Mouse (Mus musculus): Measurements from ENCODE around the gene Hdac9. TPM values are rescaled to one million over a fixed set of nuclear protein-coding genes. Genes with fewer than 3 reads are reported as not detected.

The Hdac9 gene
- polyA plus RNA-seq, 1 experiment = 0.06 TPM

DNA sequence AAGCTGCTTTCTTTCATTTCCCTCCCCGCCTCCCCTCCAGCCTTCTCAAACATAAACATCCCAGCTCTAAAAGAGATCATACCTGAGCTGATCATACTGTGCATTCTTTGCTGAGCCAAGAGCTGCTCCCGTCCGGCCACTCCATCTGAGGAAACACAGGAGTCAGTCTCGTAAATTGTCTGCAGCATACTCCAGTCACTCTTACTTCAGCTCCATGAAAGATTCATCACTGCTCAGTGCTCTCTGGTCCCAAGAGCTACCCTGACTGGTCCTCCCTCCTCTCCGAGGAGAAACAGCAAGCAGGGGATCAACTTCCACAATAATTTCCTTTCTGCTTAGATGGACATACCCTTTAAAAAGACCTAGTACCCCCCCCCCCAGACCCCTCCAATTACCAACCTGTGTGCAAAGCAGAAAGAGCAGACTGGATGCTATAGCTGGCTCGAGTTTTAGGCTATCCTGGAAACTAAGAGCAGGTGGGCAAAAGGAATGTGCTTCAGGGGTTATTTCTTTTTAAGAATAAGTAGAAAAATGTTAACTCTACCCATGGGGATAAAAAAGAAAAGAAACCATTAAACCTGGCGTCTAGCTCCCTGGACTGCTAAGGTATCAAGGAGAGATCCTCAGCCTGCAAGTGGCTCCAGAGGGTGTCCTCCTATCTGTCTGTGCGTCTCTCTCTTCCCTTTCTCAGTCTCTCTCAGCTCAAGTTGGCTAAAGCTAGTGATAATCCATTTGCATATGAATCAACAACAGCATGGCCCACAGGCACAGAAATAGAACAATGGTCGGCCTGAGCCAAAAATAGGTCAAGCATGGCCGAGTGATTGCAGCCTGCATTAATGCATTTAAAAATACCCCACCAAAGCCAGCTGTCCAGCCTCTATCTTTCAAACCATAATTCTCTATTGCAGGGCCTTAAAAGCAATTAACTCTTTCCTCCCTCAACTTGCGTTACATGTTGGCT is 388.4 kb downstream of the Hdac9 start:
- Histone ChIP-seq H3K4me3 (ENCODE audit: insufficient read depth, poor library complexity, severe bottlenecking) (no peak overlapping the region), H3K27me3 (ENCODE audit: control insufficient read depth, insufficient read depth, insufficient read length) (no peaks in the 10 kb centered on the region)

DNA sequence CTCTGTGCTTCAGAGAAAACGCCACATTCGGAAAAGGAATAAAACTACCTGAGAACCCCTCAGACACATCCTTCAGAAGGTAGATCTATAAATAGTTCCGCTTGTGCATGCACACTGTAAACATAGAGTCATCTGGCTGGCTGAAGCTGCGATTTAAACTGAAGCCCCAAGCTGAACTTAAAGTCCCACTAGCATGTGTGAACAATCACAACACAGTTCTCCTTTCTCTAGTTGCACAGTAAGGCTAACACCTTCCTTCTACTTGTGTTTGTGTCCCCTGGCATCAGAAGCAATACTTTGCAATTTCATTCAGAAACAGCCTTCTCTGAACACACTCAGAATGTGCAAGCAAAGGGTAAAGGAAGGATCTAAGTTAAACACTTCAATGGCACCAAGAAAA is 389.1 kb downstream of the Hdac9 start:
- H3K79me2 ChIP-seq (ENCODE audit: control insufficient read depth, insufficient read depth) = no peaks in the 10 kb centered on the region
- no peak overlapping the region for H3K4me3 ChIP-seq (ENCODE audit: insufficient read depth, poor library complexity, severe bottlenecking)
- H3K36me3 ChIP-seq (ENCODE audit: control insufficient read depth, insufficient read depth) = no peaks in the 10 kb centered on the region
- TF ChIP-seq MYOG (IDR thresholded peaks at IDR 0.05; ENCODE audit: control insufficient read depth, extremely low read depth, insufficient read length) = no peak
- TF ChIP-seq USF1 (IDR thresholded peaks at IDR 0.05; ENCODE audit: low read depth) = no peak
- no peak for TF ChIP-seq CEBPB (IDR thresholded peaks at IDR 0.05; ENCODE audit: low read depth)
- TF ChIP-seq CTCF (IDR thresholded peaks at IDR 0.05; ENCODE audit: control insufficient read depth, insufficient read depth, insufficient read length) = no peak
- no peak for TF ChIP-seq FOSL1 (IDR thresholded peaks at IDR 0.05; ENCODE audit: insufficient read depth, low read length, poor library complexity, severe bottlenecking)
- no peak for TF ChIP-seq MYOD1 (IDR thresholded peaks at IDR 0.05; ENCODE audit: control insufficient read depth, insufficient read length, low read depth)
- TF ChIP-seq MAX (IDR thresholded peaks at IDR 0.05) = no peak
- H3K27me3 ChIP-seq (ENCODE audit: control insufficient read depth, insufficient read depth, insufficient read length) = no peaks in the 10 kb centered on the region
- no peak overlapping the region for H3ac ChIP-seq (ENCODE audit: control insufficient read depth, insufficient read length, low read depth)
- H3K79me3 ChIP-seq (ENCODE audit: low read depth) = no peaks in the 10 kb centered on the region

More for the DNA sequence above, 388.4 kb downstream of the Hdac9 start:
- TF ChIP-seq USF1 (IDR thresholded peaks at IDR 0.05; ENCODE audit: low read depth) = no peak
- no peak for TF ChIP-seq MYOG (IDR thresholded peaks at IDR 0.05; ENCODE audit: control insufficient read depth, extremely low read depth, insufficient read length)
- no peak for TF ChIP-seq FOSL1 (IDR thresholded peaks at IDR 0.05; ENCODE audit: insufficient read depth, low read length, poor library complexity, severe bottlenecking)
- no peak for TF ChIP-seq CTCF (IDR thresholded peaks at IDR 0.05; ENCODE audit: control insufficient read depth, insufficient read depth, insufficient read length)
- no peak for TF ChIP-seq CEBPB (IDR thresholded peaks at IDR 0.05; ENCODE audit: low read depth)
- no peak for TF ChIP-seq MYOD1 (IDR thresholded peaks at IDR 0.05; ENCODE audit: control insufficient read depth, insufficient read length, low read depth)
- no peak for TF ChIP-seq MAX (IDR thresholded peaks at IDR 0.05)
- no peaks in the 10 kb centered on the region for H3K36me3 ChIP-seq (ENCODE audit: control insufficient read depth, insufficient read depth)
- H3ac ChIP-seq (ENCODE audit: control insufficient read depth, insufficient read length, low read depth) = no peak overlapping the region
- no peaks in the 10 kb centered on the region for H3K79me2 ChIP-seq (ENCODE audit: control insufficient read depth, insufficient read depth)
- H3K79me3 ChIP-seq (ENCODE audit: low read depth) = no peaks in the 10 kb centered on the region

DNA sequence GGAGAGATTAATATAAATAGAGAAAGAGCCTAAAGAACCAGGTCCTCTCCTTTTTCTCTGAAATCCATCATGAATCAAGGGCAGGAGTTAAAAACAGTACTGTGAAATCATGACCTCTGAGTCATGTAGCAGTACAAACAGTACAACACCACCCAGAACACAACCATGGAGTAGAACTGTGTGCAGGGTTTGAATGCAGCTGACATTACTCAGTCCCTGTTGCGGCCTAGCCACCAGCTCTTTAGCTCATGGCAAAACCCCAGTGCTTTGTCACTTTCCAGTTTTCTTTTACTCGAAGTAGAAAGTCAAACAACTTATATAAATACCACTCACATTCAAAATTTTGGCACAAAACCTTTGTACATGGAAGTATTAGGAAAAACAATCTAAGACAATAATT is 395.4 kb downstream of the Hdac9 start:
- no peak for TF ChIP-seq MYOD1 (IDR thresholded peaks at IDR 0.05; ENCODE audit: control insufficient read depth, insufficient read length, low read depth)
- no peak for TF ChIP-seq CTCF (IDR thresholded peaks at IDR 0.05; ENCODE audit: control insufficient read depth, insufficient read depth, insufficient read length)
- TF ChIP-seq CEBPB (IDR thresholded peaks at IDR 0.05; ENCODE audit: low read depth) = no peak
- no peak for TF ChIP-seq MAX (IDR thresholded peaks at IDR 0.05)
- TF ChIP-seq FOSL1 (IDR thresholded peaks at IDR 0.05; ENCODE audit: insufficient read depth, low read length, poor library complexity, severe bottlenecking) = no peak
- TF ChIP-seq USF1 (IDR thresholded peaks at IDR 0.05; ENCODE audit: low read depth) = no peak
- TF ChIP-seq MYOG (IDR thresholded peaks at IDR 0.05; ENCODE audit: control insufficient read depth, extremely low read depth, insufficient read length) = no peak
- Histone ChIP-seq H3K27me3 (ENCODE audit: control insufficient read depth, insufficient read depth, insufficient read length) (no peaks in the 10 kb centered on the region), H3K79me3 (ENCODE audit: low read depth) (no peaks in the 10 kb centered on the region), H3K79me2 (ENCODE audit: control insufficient read depth, insufficient read depth) (no peaks in the 10 kb centered on the region), H3ac (ENCODE audit: control insufficient read depth, insufficient read length, low read depth) (no peak overlapping the region), H3K36me3 (ENCODE audit: control insufficient read depth, insufficient read depth) (no peaks in the 10 kb centered on the region), H3K4me3 (ENCODE audit: insufficient read depth, poor library complexity, severe bottlenecking) (no peak overlapping the region)

DNA sequence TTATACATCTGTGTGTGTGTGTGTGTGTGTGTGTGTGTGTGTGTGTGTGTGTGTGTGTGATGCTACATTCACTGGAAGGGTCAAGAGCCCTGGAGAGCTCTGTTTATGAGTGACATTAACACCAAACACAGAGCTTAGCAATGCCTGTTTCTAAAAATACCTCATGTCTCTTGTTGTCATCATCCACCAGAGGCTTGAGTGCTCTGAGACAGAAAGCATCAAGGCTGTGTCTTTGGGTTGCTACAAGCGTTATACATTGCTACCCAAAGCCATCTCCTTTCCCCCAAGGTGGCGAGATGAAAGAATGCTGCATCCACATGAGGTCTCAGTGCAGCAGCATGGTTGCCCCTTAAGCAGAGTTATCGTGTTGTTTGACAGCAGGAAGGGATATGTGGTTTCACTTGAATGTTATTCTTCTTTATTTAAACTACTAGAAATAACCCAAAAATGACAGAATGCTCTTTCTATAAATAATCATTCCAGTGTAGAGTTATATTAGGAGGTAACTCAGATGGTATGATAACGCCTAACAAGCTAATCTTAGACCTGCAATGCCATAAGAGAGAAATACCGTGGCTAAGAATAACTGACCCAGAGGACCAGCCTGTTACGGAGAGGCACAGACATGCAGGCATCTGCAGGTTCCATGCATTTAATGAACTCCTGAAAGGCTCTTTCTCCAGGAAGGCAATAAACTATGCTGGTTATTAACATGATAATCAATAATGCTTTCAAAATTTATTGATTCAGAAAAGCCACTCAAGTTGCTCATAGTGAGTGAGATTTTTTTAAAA is 399.9 kb downstream of the Hdac9 start:
- no peaks in the 10 kb centered on the region for H3K79me3 ChIP-seq (ENCODE audit: low read depth)
- H3K79me2 ChIP-seq (ENCODE audit: control insufficient read depth, insufficient read depth) = no peaks in the 10 kb centered on the region
- H3K4me3 ChIP-seq (ENCODE audit: insufficient read depth, poor library complexity, severe bottlenecking) = no peak overlapping the region
- TF ChIP-seq USF1 (IDR thresholded peaks at IDR 0.05; ENCODE audit: low read depth) (no peak), FOSL1 (IDR thresholded peaks at IDR 0.05; ENCODE audit: insufficient read depth, low read length, poor library complexity, severe bottlenecking) (no peak), CEBPB (IDR thresholded peaks at IDR 0.05; ENCODE audit: low read depth) (no peak), MYOD1 (IDR thresholded peaks at IDR 0.05; ENCODE audit: control insufficient read depth, insufficient read length, low read depth) (no peak), MYOG (IDR thresholded peaks at IDR 0.05; ENCODE audit: control insufficient read depth, extremely low read depth, insufficient read length) (no peak)
- H3K36me3 ChIP-seq (ENCODE audit: control insufficient read depth, insufficient read depth) = no peaks in the 10 kb centered on the region
- H3ac ChIP-seq (ENCODE audit: control insufficient read depth, insufficient read length, low read depth) = no peak overlapping the region
- H3K27me3 ChIP-seq (ENCODE audit: control insufficient read depth, insufficient read depth, insufficient read length) = no peaks in the 10 kb centered on the region

DNA sequence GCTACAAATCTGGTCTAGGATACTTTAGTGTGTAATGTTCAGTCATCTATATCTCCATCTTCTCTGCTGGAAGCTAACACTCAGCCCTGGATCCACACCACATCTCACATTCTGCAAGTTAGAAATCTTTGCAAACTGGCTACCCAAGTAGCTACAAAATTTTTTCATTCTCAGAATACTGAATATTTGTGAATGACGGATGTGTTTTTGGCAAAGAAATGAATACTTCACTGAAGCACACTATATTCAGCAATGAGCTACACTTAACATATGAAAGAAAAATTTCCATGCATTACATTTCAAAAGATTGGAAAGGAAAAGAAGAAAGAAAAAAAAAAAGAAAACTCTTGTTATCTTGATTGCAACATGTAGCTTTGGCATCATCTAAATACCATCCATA is 410.6 kb downstream of the Hdac9 start:
- Histone ChIP-seq H3ac (ENCODE audit: control insufficient read depth, insufficient read length, low read depth) (no peak overlapping the region), H3K27me3 (ENCODE audit: control insufficient read depth, insufficient read depth, insufficient read length) (no peaks in the 10 kb centered on the region), H3K4me3 (ENCODE audit: insufficient read depth, poor library complexity, severe bottlenecking) (no peak overlapping the region), H3K79me2 (ENCODE audit: control insufficient read depth, insufficient read depth) (no peaks in the 10 kb centered on the region), H3K36me3 (ENCODE audit: control insufficient read depth, insufficient read depth) (no peaks in the 10 kb centered on the region), H3K79me3 (ENCODE audit: low read depth) (no peaks in the 10 kb centered on the region)
- no peak for TF ChIP-seq MYOD1 (IDR thresholded peaks at IDR 0.05; ENCODE audit: control insufficient read depth, insufficient read length, low read depth)
- TF ChIP-seq CEBPB (IDR thresholded peaks at IDR 0.05; ENCODE audit: low read depth) = no peak
- no peak for TF ChIP-seq USF1 (IDR thresholded peaks at IDR 0.05; ENCODE audit: low read depth)
- TF ChIP-seq FOSL1 (IDR thresholded peaks at IDR 0.05; ENCODE audit: insufficient read depth, low read length, poor library complexity, severe bottlenecking) = no peak
- no peak for TF ChIP-seq MAX (IDR thresholded peaks at IDR 0.05)
- TF ChIP-seq MYOG (IDR thresholded peaks at IDR 0.05; ENCODE audit: control insufficient read depth, extremely low read depth, insufficient read length) = no peak
- TF ChIP-seq CTCF (IDR thresholded peaks at IDR 0.05; ENCODE audit: control insufficient read depth, insufficient read depth, insufficient read length) = no peak

All from C2C12 (cell line).